Mouse (Mus musculus) yolk sac, embryonic 10.5 days (tissue): ENCODE results near the gene Srsf7.
"Not testable (repeated sequence)": the region's sequence is repeated elsewhere in the genome, so short reads cannot be mapped to it uniquely, and the experiment has no call there.

Experiments used
- DNase-seq: peaks from one replicate; pipeline ENCODE4 v3.0.0-alpha.2; 2017; ENCODE audit warnings: low spot score

Srsf7 gene

DNA sequence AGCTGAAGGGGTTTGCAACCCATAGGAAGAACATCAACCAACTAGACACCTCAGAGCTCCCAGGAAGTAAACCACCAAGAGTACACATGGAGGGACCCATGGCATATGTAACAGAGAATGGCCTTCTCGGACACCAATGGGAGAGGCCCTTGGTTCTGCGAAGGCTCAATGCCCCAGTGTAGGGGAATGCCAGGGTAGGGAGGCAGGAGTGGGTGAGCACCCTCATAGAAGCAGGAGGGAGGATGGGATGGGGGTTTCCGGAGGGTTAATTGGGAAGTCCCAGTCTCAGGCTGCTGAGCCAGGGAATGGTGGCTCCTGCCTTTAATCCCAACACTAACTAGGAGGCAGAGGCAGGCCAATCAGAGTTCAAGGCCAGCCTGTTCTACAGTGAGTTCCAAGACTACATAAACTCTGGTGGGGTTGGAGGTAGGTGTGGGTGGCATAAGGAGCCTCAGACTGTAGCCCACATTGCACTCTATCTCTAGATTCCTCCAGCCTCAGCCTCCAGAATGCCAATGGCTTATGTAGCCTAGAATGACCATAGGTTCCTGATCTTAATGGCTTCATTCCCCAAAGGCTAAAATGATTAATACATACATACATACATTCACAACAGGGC lies 7.8 kb downstream of the Srsf7 start:
- no peak for DNase-seq

- DNase-seq: no peak
Observed at GRCm38 (mm10) chr17:80193075-80193474, 14.0 kb downstream of the Srsf7 start.

GRCm38 (mm10) chr17:80183615-80184014 lies 23.5 kb downstream of the Srsf7 start:
- DNase-seq: no peak

GRCm38 (mm10) chr17:80180468-80180867 lies 26.6 kb downstream of the Srsf7 start:
- DNase-seq: no peak

DNA sequence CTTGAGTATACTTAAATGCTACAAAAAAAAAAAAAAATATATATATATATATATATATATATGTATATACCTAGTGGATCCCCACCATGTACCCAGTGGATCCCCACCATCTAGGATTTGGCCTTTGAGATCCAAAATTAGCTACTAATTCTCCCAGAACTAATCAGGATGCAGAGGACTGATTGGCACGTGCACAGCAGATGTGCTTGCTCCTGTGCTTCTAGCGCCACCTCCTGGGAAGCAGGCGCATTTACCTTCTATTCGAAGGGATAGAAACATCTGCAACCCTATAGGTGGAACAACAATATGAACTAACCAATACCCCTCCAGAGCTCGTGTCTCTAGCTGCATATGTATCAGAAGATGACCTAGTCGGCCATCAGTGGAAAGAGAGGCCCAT lies 27.1 kb downstream of the Srsf7 start:
- DNase-seq: peak; percentile 34

GRCm38 (mm10) chr17:80178846-80179245 lies 28.3 kb downstream of the Srsf7 start:
- not testable (repeated sequence) for DNase-seq

DNA sequence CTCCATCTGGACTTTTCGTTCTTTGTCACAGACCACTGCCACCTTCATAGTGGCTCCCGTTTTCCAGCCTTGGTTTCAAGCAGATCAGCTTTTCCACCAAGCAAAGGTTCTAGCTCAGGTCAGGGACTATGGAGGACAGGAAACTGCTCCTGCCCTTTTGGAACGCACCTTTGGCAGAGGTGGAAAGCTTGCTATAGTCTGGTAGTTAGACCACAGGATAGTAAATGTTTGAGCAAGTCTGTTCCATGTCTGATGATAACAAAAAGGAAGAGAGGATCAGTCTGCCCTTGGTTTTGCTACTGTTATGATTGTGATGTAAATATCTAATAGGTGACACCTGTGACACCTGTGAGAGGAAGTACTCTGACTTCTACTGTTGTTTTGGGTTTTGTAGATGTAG lies 31.1 kb downstream of the Srsf7 start:
- DNase-seq: no peak

GRCm38 (mm10) chr17:80175386-80175739 lies 31.7 kb downstream of the Srsf7 start:
- DNase-seq: no peak

GRCm38 (mm10) chr17:80174699-80175385 lies 32.3 kb downstream of the Srsf7 start:
- peak; percentile 63 for DNase-seq

GRCm38 (mm10) chr17:80174146-80174545 lies 33.0 kb downstream of the Srsf7 start:
- no peak for DNase-seq

DNA sequence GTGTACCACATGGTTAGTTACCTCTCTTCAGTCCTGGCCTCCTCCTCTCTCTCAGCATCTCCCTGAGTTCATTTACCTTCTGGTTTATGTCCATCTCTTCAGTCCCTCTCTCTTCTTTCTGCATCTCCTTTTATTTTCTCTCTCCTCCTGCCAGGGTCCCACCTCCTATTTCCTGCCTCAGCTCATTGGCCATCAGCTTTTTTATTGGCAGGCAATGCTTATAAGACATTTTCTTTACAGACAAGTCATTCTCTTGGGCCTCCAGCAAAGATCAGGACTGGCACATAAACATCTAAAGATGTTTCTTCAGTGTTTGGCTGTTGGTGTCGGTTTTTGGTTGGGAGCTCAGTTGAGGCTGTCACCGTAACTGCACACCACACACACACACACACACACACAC lies 33.4 kb downstream of the Srsf7 start:
- no peak for DNase-seq

DNA sequence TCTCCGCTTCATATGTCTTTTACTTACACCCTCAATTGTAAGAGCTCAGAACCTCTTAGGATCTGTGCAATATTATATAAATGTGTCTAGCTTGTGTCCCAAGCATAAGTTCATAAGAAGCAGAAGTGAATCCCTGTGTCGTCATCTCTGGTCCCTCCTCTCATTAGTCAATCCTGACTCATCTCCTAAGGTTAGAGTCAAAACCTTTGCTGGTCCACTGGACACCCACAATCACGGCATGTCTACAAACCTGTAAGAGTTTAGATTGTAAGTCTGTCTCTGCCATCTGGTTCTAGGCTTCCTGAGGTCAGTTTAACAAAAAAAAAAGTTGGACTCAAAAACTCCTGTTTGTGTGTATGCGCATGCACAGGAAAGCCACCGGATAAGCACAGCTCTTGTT lies 34.3 kb downstream of the Srsf7 start:
- DNase-seq: no peak

DNA sequence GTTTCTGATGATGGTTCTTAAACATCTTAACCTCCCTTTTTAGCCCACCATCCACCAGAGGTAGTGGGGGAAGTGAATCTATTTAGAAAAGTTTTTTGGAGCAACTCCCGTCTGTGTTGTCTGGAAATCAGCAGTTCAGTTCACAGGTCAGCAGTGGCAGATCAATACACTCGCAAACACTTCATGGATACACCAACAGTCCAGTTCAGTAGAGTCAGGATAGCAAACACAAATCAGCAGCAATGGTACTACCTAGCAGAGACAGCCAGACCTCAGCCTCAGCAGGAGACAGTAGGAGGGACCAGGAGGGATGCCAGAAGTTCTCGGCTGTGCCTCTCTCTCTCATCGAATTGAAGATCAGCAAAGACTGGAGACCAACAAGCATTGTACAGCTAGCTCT lies 35.2 kb downstream of the Srsf7 start:
- no peak for DNase-seq

DNA sequence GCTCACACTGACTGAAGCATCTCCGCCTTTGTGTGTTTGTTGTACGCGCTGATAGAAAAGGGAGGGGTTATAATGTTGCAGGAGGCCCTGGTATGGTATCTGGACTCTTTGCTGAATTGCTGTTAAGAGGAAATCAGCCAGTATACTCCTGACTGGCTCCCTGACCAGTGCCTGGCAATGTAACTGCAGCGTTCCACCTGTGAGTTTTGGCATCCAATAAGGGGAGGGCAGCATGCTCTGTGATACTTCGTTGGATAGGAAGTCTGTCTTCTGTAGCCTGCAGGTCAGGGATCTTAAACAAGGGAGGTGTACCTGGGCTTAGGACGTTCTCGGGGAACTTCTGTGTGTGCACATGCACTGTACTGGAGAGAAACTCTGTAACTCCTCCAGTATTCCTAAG lies 36.2 kb downstream of the Srsf7 start:
- no peak for DNase-seq

DNA sequence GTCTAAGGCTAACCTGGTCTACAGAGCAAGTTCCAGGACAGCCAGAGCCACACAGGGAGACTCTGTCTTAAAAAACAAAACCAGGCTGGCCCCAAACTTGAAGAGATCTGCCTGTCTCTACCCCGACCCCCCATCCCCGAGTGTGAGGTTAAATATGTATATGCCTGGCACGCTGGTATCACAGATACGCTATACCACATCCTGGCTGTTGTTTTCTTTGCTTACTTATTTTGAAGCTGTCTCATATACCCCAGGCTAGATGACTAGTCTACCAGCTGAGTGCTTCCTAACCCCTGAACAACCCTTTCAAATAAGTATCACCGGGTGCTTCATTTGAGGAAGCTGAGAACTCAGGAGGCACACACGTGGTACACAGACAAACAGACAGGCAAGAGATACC lies 37.3 kb downstream of the Srsf7 start:
- no peak for DNase-seq

- DNase-seq: peak; percentile 33
Observed at GRCm38 (mm10) chr17:80168425-80169182, 38.5 kb downstream of the Srsf7 start.

GRCm38 (mm10) chr17:80167851-80168251 lies 39.3 kb downstream of the Srsf7 start:
- no peak for DNase-seq

DNA sequence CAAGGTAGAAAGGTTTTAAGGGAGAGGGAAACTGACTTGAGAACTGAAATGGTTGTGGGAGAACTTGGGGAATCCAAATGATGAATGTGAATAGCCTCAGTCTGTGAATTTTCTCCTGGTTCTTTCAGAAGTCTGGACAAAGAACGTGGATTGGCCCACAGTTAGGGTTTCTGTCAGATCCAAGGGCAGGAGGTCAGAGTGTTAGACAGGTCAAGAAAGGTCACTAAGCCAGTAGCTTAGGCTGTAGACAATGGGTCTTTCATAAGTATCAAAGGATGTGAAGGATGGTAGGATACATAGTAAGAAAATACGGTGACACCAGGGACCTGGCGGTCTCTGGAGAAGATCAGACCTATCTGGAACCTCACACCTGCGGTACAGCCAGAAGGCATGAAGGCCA lies 39.7 kb downstream of the Srsf7 start:
- DNase-seq: no peak

- DNase-seq: no peak
Observed at GRCm38 (mm10) chr17:80166346-80166745, 40.8 kb downstream of the Srsf7 start.

DNA sequence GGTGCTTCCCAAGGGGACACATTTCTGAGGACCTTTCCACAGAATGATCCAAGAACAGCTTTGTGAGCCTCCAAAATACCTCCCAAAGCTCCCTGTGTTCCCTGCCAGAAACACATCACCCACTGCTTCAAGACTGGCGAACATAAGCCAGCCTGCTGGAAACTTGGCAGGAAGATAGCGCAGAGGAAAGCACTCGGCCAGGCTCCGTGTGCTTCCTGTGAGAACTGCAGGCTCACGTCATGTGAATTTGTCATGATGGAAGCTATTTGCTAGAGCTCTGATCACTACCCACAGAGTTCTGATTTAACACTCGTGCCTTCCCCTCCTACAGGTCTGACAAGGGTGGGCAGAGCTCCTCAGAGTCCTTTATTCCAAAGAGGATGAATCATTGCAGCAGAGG lies 41.4 kb downstream of the Srsf7 start:
- DNase-seq: no peak

GRCm38 (mm10) chr17:80163991-80164390 lies 43.1 kb downstream of the Srsf7 start:
- DNase-seq: no peak

- DNase-seq: no peak
Observed at GRCm38 (mm10) chr17:80160454-80160853, 46.7 kb downstream of the Srsf7 start.

- DNase-seq: no peak
Observed at GRCm38 (mm10) chr17:80157489-80157888, 49.6 kb downstream of the Srsf7 start.
